Mouse (Mus musculus): Measurements from ENCODE around the gene D11Wsu47e. TPM values are rescaled to one million over a fixed set of nuclear protein-coding genes. Genes with fewer than 3 reads are reported as not detected.
A peak's percentile ranks its signal among the peaks of the same experiment; 100 is the strongest.

The D11Wsu47e gene
- total RNA-seq, 2 experiments from 2014 or later: 6.5 to 7.1 TPM

GRCm38 (mm10) chr11:113691851-113692250 lies 7.6 kb downstream of the D11Wsu47e start:
- intact Hi-C loops (cut with DNase I): no loop called here

GRCm38 (mm10) chr11:113697571-113697970 lies 13.4 kb downstream of the D11Wsu47e start:
- no peak for DNase-seq
- intact Hi-C loops (cut with DNase I): no loop called here

More at GRCm38 (mm10) chr11:113691851-113692250, 7.6 kb downstream of the D11Wsu47e start:
- DNase-seq: no peak

- DNase-seq: peak in 1 of 2 experiments; percentile 25
- intact Hi-C loops (cut with DNase I): no loop called here
Measured at GRCm38 (mm10) chr11:113698013-113698545, 13.9 kb downstream of the D11Wsu47e start.

GRCm38 (mm10) chr11:113699643-113700042 lies 15.4 kb downstream of the D11Wsu47e start:
- intact Hi-C loops (cut with DNase I): loop anchor here (10.0 kb wide), 1 partner anchor 935 kb away; no protein-coding TSS in a partner anchor
- no peak for DNase-seq

GRCm38 (mm10) chr11:113703758-113704157 lies 19.5 kb downstream of the D11Wsu47e start:
- intact Hi-C loops (cut with DNase I): loop anchor here (1.0 to 10.0 kb wide), 3 partner anchors 47 to 931 kb away; partner anchors contain the start of gene Cdc42ep4

GRCm38 (mm10) chr11:113705966-113706652 lies 21.9 kb downstream of the D11Wsu47e start:
- intact Hi-C loops (cut with DNase I): loop anchor here (10.0 kb wide), 1 partner anchor 929 kb away; no protein-coding TSS in a partner anchor
- DNase-seq: no peak

More at GRCm38 (mm10) chr11:113703758-113704157, 19.5 kb downstream of the D11Wsu47e start:
- DNase-seq: peak; percentile 83 to 86

GRCm38 (mm10) chr11:113708629-113709213 lies 24.5 kb downstream of the D11Wsu47e start:
- no peak for DNase-seq
- intact Hi-C loops (cut with DNase I): loop anchor here (10.0 kb wide), 1 partner anchor 926 kb away; no protein-coding TSS in a partner anchor

- no peak for DNase-seq
- intact Hi-C loops (cut with DNase I): loop anchor here (10.0 kb wide), 1 partner anchor 926 kb away; no protein-coding TSS in a partner anchor
Measured at GRCm38 (mm10) chr11:113709272-113709671, 25.1 kb downstream of the D11Wsu47e start.

- intact Hi-C loops (cut with DNase I): loop anchor here (10.0 kb wide), 1 partner anchor 925 kb away; no protein-coding TSS in a partner anchor
Measured at GRCm38 (mm10) chr11:113709731-113710256, 25.6 kb downstream of the D11Wsu47e start, which contains the start of gene Cpsf4l. TSS of gene Cpsf4l (minus strand) at chr11:113710017.

GRCm38 (mm10) chr11:113710257-113710777 lies 26.1 kb downstream of the D11Wsu47e start:
- no peak for DNase-seq
- intact Hi-C loops (cut with DNase I): no loop called here

More at GRCm38 (mm10) chr11:113709731-113710256, 25.6 kb downstream of the D11Wsu47e start, which contains the start of gene Cpsf4l:
- no peak for DNase-seq

GRCm38 (mm10) chr11:113711061-113711460 lies 26.8 kb downstream of the D11Wsu47e start:
- no peak for DNase-seq
- intact Hi-C loops (cut with DNase I): no loop called here

- intact Hi-C loops (cut with DNase I): no loop called here
- DNase-seq: no peak
Measured at GRCm38 (mm10) chr11:113715078-113715674, 31.0 kb downstream of the D11Wsu47e start.

- intact Hi-C loops (cut with DNase I): no loop called here
- DNase-seq: no peak
Measured at GRCm38 (mm10) chr11:113716132-113716531, 31.9 kb downstream of the D11Wsu47e start.

- DNase-seq: no peak
- intact Hi-C loops (cut with DNase I): no loop called here
Measured at GRCm38 (mm10) chr11:113717767-113718424, 33.7 kb downstream of the D11Wsu47e start.

- DNase-seq: no peak
- intact Hi-C loops (cut with DNase I): no loop called here
Measured at GRCm38 (mm10) chr11:113722405-113723090, 38.3 kb downstream of the D11Wsu47e start.

GRCm38 (mm10) chr11:113725235-113726048 lies 41.2 kb downstream of the D11Wsu47e start:
- peak in 1 of 2 experiments; percentile 59 for DNase-seq
- intact Hi-C loops (cut with DNase I): no loop called here

- intact Hi-C loops (cut with DNase I): no loop called here
- no peak for DNase-seq
Measured at GRCm38 (mm10) chr11:113726994-113727888, 43.0 kb downstream of the D11Wsu47e start.
